Mouse (Mus musculus) neural tube, embryonic 14.5 days (tissue): ENCODE data around the gene Bmp10. TPM values are rescaled to one million over a fixed set of nuclear protein-coding genes. Genes with fewer than 3 reads are reported as not detected.

Experiments used
- ATAC-seq: fragments of 200-750 bp; cut with Nextera tagmentation; 2 replicates; pipeline ENCODE4 v1.8.0; 2017; ENCODE audit warnings: low read depth, mild to moderate bottlenecking, moderate TSS enrichment, moderate library complexity
- H3K27ac ChIP-seq: fragments of 300-500 bp; sonication (generic); 2 replicates; pipeline ENCODE4 v1.5.1; 2014; ENCODE audit warnings: low read depth, mild to moderate bottlenecking, control low read depth, low read length, moderate library complexity, mixed read lengths
- H3K27me3 ChIP-seq: fragments of 300-500 bp; sonication (generic); 2 replicates; pipeline ENCODE4 v1.6.1; 2014; ENCODE audit warnings: low read length; ENCODE audit not compliant: control insufficient read depth, insufficient read depth
- H3K36me3 ChIP-seq: fragments of 300-500 bp; sonication (generic); 2 replicates; pipeline ENCODE4 v1.6.1; 2014; ENCODE audit warnings: low read length, mixed read lengths; ENCODE audit not compliant: control insufficient read depth, insufficient read depth
- H3K4me1 ChIP-seq: fragments of 300-500 bp; sonication (generic); 2 replicates; pipeline ENCODE4 v1.6.1; 2014; ENCODE audit warnings: low read length; ENCODE audit not compliant: control insufficient read depth, insufficient read depth
- H3K4me2 ChIP-seq: fragments of 300-500 bp; sonication (generic); 2 replicates; pipeline ENCODE4 v1.6.1; 2014; ENCODE audit warnings: mild to moderate bottlenecking, low read depth, low read length, control low read depth
- H3K4me3 ChIP-seq: fragments of 300-500 bp; sonication (generic); 2 replicates; pipeline ENCODE4 v1.5.1; 2014; ENCODE audit warnings: low read depth, low read length, control low read depth, mixed read lengths
- H3K9ac ChIP-seq: fragments of 300-500 bp; sonication (generic); replicated peaks from 2 replicates; pipeline ENCODE4 v1.6.1; 2014; ENCODE audit warnings: low read depth, mild to moderate bottlenecking, control low read depth, low read length, mixed read lengths
- H3K9me3 ChIP-seq: fragments of 300-500 bp; sonication (generic); 2 replicates; pipeline ENCODE4 v1.6.1; 2016; ENCODE audit warnings: low read length; ENCODE audit not compliant: control insufficient read depth
- WGBS: fragments of 180-500 bp; shearing (Covaris S2); extraction: QIAGEN DNeasy Blood & Tissue Kit; methylation state at CpG from one replicate; pipeline ENCODE4 v1.1.7; 2014; 5-methylcytosine and 5-hydroxymethylcytosine counted together
- polyA plus RNA-seq: library from polyadenylated mRNA; unstranded; fragments of >200 nt; fragmentation: Nextera tagmentation; extraction: Ambion mirVana; gene quantifications from 2 replicates; pipeline ENCODE4 v1.2.1, GENCODE M21; 2014

Gene Bmp10
- polyA plus RNA-seq, 1 experiment from 2014 or later: not detected

DNA sequence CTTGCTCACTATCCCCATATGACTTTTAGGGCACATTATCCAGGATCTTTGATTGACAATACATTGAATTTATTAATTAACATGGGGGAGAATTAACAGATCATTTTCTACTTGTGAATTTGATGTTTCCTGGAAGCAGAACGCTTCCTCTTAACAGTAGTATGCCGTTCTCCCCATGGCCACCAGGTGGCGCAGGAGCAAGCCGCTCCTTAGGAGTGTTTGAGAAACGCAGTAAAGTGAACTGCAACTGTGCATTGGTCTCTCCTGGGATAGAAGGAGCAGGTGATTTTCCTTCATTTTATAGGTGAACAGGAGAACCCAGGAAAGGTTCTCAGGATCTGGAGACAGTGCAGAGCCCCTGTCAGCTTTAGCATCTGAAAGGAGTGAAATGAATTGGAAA, 29.7 kb upstream of the Bmp10 start:
- WGBS: 3% methylated on average over 5 of the region's 5 CpGs
- Histone ChIP-seq H3K4me1 (no peaks in the 10 kb centered on the region), H3K27me3 (no peaks in the 10 kb centered on the region), H3K9me3 (no peaks in the 10 kb centered on the region), H3K36me3 (no peaks in the 10 kb centered on the region), H3K27ac (no peak overlapping the region), H3K9ac (no peak overlapping the region), H3K4me2 (no peak overlapping the region), H3K4me3 (no peak overlapping the region)
- ATAC-seq: peak; percentile 61; the same call in 1 of the 2 replicates

DNA sequence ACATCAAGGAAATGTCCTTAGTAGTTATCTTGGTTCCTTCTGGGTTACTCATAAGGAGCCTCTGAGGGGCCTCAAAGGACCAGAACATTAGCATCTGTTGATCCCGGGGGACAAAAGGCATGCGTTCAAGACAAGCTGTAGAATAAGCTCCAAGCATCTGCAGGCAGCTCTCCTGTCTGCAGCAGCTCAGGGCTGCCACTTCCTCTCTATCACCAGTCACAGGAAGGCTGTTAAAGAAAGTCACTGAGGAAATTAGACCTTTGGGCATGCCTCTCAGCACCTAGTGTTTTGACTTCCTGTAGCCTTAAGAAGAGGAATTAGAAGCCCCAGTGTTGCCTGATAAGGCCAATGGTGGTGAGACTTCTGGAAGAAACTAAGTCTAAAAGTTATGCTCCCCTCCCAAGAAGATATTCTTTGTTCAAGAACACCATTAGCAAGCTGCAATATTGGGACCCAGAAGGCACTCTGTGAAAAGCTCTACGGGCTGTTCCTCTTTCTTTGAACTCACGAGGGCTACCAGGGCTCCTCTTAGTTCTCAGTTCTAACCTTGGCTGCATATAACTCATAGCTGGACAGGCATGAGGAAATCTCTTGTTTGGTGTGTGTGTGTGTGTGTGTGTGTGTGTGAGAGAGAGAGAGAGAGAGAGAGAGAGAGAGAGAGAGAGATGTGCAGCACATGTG, 28.8 kb upstream of the Bmp10 start:
- H3K4me1 ChIP-seq: no peaks in the 10 kb centered on the region
- WGBS: 77% methylated on average over 4 of the region's 4 CpGs

DNA sequence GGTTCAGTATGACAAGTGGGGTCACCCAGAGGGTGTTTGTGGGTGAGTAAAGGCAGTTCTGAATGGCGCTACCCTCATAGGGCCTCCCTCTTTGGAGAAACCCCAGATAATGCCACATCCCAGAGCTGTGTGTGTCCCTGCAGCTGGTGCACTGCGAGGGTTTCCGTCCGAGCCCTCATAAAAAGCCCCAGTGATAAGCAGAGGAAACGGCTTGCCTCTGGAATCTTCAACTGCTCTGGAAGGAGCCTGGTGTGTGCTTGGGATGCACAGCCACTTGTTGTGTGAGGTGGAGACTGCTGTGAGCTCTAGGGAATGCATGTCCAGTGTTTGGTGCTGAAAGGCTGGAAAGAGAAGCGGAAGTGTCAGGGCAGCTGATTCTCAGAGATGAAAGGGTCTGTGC, 27.3 kb upstream of the Bmp10 start:
- ATAC-seq: no peak
- no peaks in the 10 kb centered on the region for H3K4me1 ChIP-seq
- H3K9ac ChIP-seq: no peak overlapping the region
- no peaks in the 10 kb centered on the region for H3K27me3 ChIP-seq
- no peaks in the 10 kb centered on the region for H3K36me3 ChIP-seq
- no peaks in the 10 kb centered on the region for H3K9me3 ChIP-seq
- H3K4me2 ChIP-seq: no peak overlapping the region
- H3K27ac ChIP-seq: no peak overlapping the region
- H3K4me3 ChIP-seq: no peak overlapping the region
- 63% methylated on average over 6 of the region's 6 CpGs for WGBS

More for the DNA sequence above, 28.8 kb upstream of the Bmp10 start:
- Histone ChIP-seq H3K4me2 (no peak overlapping the region), H3K27ac (no peak overlapping the region), H3K9me3 (no peaks in the 10 kb centered on the region), H3K4me3 (no peak overlapping the region), H3K27me3 (no peaks in the 10 kb centered on the region), H3K36me3 (no peaks in the 10 kb centered on the region), H3K9ac (no peak overlapping the region)
- no peak for ATAC-seq

DNA sequence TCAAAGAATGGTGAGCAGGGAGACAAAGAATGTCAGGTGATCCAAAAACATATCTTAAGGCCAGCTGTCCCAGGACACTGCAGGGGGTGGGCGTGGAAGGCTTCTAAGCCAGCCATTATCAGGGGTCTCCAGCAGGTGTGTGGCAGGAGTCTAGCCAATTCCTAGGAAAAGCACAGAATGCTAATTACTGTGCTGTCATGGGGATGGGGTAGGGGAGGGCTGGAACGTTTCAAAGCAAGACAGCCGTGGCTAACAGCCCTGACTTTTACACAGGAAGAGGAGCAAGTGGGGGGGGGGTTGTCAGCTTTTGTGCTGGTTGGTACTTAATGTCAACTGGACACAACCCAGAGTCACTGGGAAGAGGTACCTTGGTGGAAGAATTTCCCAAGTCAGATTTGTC, 16.8 kb upstream of the Bmp10 start:
- Histone ChIP-seq H3K9me3 (no peaks in the 10 kb centered on the region), H3K4me1 (no peaks in the 10 kb centered on the region), H3K4me2 (no peak overlapping the region), H3K4me3 (no peak overlapping the region), H3K27ac (no peak overlapping the region), H3K36me3 (no peaks in the 10 kb centered on the region), H3K27me3 (no peaks in the 10 kb centered on the region), H3K9ac (no peak overlapping the region)
- 11% methylated on average over 3 of the region's 3 CpGs for WGBS
- ATAC-seq: peak; percentile 58; the same call in 1 of the 2 replicates

DNA sequence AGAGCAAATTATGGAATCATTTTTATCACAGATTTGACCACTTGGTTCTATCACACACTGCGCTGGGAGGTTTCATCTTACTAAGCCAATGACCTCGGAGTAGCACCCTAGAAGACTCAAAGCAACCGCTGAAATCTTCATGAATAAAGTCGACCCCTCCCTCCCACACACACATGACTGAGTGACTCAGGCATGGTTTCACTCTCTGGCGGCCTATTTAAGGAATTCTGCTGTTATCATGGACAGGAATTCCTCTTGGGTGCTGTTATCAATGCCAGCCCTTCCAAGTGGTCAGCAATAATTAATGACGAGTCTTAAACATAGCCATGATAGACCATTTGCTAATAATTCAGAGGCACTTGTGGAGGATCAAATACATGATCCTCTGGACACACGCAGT, 6.5 kb upstream of the Bmp10 start:
- Histone ChIP-seq H3K4me3 (no peak overlapping the region), H3K4me1 (no peaks in the 10 kb centered on the region), H3K27me3 (no peaks in the 10 kb centered on the region), H3K27ac (no peak overlapping the region), H3K9me3 (no peaks in the 10 kb centered on the region), H3K36me3 (no peaks in the 10 kb centered on the region), H3K4me2 (no peak overlapping the region), H3K9ac (no peak overlapping the region)
- 83% methylated on average over 7 of the region's 7 CpGs for WGBS
- ATAC-seq: no peak

DNA sequence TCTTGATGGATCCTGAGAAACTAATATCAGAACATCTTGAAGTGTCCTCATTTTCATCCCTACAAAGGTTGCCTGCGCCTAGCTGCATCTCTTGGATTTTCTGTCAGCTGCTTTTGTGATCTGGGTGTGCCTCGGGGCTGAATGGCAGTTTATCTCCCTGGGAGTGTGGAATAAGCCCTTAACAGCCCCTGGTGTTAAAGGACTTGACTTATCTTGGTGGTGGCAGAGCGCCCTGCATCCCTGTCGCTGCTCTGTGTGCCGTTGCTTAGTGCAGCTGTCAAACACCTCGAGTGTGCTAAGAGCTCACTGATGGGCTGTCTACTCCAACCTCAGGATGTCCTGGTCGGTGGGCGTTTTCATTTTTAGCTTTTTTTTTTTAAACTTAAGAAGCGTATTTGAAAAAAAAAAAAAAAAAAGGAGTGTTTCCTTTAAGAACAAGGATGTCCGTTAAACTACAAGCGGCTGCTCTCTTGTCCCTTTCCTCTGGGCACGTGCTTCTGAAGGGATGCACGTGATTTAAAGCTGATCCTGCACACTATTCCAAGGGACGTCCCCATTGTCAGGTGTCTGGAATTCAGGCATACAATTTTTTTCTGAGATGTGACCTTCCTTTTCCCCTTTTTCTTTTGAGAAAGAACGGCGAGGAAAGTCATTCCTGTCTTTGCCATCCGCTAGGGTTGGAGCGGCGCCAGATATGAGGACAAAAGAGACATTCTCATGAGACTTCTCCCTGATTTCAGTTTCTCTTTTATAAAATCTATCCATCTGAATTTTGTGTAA, 4.6 kb upstream of the Bmp10 start:
- no peak; the same call in 1 of the 2 replicates for ATAC-seq

DNA sequence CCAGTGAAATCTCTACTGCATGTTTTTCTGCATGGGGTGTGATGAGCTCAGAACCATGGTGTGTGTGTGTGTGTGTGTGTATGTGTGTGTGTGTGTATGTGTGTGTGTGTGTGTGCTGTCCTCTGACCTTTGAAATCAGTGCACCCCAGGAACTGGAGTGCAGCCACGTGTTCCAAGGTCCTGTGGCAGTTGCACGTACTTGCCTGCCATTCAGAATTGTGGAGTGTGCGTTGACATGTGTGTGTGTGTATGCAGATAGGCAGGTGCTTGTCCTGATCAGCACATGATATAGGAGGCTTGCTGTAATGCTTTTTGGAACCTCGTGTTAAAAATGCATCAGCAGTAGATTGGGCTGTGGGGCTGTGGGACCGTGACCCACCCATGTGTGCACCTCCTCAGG, 1.8 kb upstream of the Bmp10 start:
- no peaks in the 10 kb centered on the region for H3K27me3 ChIP-seq
- no peak overlapping the region for H3K4me3 ChIP-seq
- WGBS: 77% methylated on average over 5 of the region's 5 CpGs
- H3K9me3 ChIP-seq: no peaks in the 10 kb centered on the region
- H3K4me2 ChIP-seq: no peak overlapping the region
- no peaks in the 10 kb centered on the region for H3K36me3 ChIP-seq
- no peak overlapping the region for H3K27ac ChIP-seq
- no peak for ATAC-seq
- H3K4me1 ChIP-seq: no peaks in the 10 kb centered on the region
- H3K9ac ChIP-seq: no peak overlapping the region

More for the DNA sequence above, 4.6 kb upstream of the Bmp10 start:
- Histone ChIP-seq H3K4me3 (no peak overlapping the region), H3K9me3 (no peaks in the 10 kb centered on the region), H3K4me2 (peak overlapping the region; percentile 21; the same call in 1 of the 2 replicates), H3K4me1 (no peaks in the 10 kb centered on the region), H3K36me3 (no peaks in the 10 kb centered on the region), H3K9ac (no peak overlapping the region), H3K27ac (no peak overlapping the region), H3K27me3 (no peaks in the 10 kb centered on the region)
- WGBS: 49% methylated on average over 19 of the region's 19 CpGs

DNA sequence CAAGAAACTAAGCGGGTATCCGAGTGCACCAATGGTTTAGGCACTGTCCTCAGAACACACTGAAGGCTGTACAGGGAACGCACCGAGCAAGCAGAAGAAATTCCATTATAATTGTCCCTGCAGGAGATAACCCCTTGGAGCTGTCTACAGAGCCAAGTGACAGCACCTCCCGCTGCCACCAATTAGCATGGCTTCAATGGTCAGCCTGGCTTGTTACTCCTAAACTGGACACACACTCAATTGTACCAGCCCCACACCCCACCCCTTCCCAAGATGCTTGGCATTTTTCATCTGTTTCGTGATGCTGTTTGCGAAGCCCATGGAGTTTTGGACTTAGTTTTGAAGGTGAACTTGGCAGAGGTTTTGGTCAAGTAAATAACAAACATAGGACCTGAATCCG, 1.2 kb upstream of the Bmp10 start:
- WGBS: 69% methylated on average over 8 of the region's 8 CpGs

DNA sequence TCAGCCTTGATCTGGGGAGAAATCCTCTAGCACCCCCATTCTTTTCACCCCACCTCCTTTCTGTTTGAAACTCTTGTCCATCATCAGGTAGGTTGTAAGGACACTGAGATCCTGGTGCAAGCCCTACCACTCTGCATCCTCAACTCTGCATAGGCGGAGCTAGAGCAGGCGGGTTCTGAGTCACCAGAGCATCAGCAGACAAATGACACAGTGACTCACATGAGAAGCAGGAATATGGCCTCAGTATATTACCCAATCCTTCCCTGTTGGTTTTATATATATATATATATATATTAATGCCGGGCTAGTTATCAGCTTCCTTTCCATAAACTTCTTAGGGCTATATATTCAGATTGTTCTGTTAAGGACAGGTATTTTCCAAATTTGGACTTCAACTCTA, 7.0 kb downstream of the Bmp10 start:
- H3K4me3 ChIP-seq: no peak overlapping the region
- no peak for ATAC-seq

More for the DNA sequence above, 1.2 kb upstream of the Bmp10 start:
- no peak for ATAC-seq
- Histone ChIP-seq H3K4me2 (no peak overlapping the region), H3K4me3 (no peak overlapping the region), H3K9ac (no peak overlapping the region), H3K27ac (no peak overlapping the region), H3K9me3 (no peaks in the 10 kb centered on the region), H3K27me3 (no peaks in the 10 kb centered on the region), H3K36me3 (no peaks in the 10 kb centered on the region), H3K4me1 (no peaks in the 10 kb centered on the region)

More for the DNA sequence above, 7.0 kb downstream of the Bmp10 start:
- WGBS: 96% methylated on average over 3 of the region's 3 CpGs
- no peaks in the 10 kb centered on the region for H3K9me3 ChIP-seq
- no peaks in the 10 kb centered on the region for H3K36me3 ChIP-seq
- no peaks in the 10 kb centered on the region for H3K27me3 ChIP-seq
- H3K4me1 ChIP-seq: no peaks in the 10 kb centered on the region
- H3K9ac ChIP-seq: no peak overlapping the region
- no peak overlapping the region for H3K4me2 ChIP-seq
- H3K27ac ChIP-seq: no peak overlapping the region
